11 mouse cellular contexts compared by ENCODE assay signal in genomic region chr6:118626246-118626645, GRCm38 (mm10).
DNase-seq lines count a peak whose midpoint lies in the region; ATAC-seq and TF ChIP-seq lines count a peak whose summit lies in the region.
"Had no signal": no experiment of that assay in that cellular context is flagged by ENCODE, and none has a peak within 500 bp of the region (broad histone marks: within the 10 kb centered on the region; RNA-seq: fewer than 3 reads in every experiment).

No protein-coding gene starts in this region.

- WGBS in hindbrain, embryonic 13.5 days: 52% methylated on average over 4 of the region's 4 CpGs
- 45% methylated on average over 4 of the region's 4 CpGs for WGBS in hindbrain, embryonic 12.5 days
- 54% methylated on average over 4 of the region's 4 CpGs for WGBS in neural tube, embryonic 14.5 days
- 58% methylated on average over 4 of the region's 4 CpGs for WGBS in stomach, postnatal 0 days

- 0 out of 2 replicates have a peak, but pooled peaks cover 4% of the 10 kb centered on the region for H3K27me3 ChIP-seq in hindbrain, embryonic 13.5 days
- no peaks in the 10 kb centered on the region for H3K27me3 ChIP-seq in hindbrain, embryonic 12.5 days
- H3K27me3 ChIP-seq in neural tube, embryonic 14.5 days (ENCODE audit: control insufficient read depth, insufficient read depth, low read length): no peaks in the 10 kb centered on the region
- H3K27me3 ChIP-seq in stomach, postnatal 0 days (ENCODE audit: control insufficient read depth, insufficient read depth, low read length): no peaks in the 10 kb centered on the region
- H3K27me3 ChIP-seq: heart, embryonic 12.5 days; limb, embryonic 15.5 days had no signal

- H3K9me3 ChIP-seq in hindbrain, embryonic 13.5 days: no peaks in the 10 kb centered on the region
- H3K9me3 ChIP-seq in hindbrain, embryonic 12.5 days (replicated peaks): no peaks in the 10 kb centered on the region
- H3K9me3 ChIP-seq in neural tube, embryonic 14.5 days (ENCODE audit: control insufficient read depth, low read length): no peaks in the 10 kb centered on the region
- H3K9me3 ChIP-seq in stomach, postnatal 0 days (ENCODE audit: control insufficient read depth, low read length): no peaks in the 10 kb centered on the region
- H3K9me3 ChIP-seq: heart, embryonic 12.5 days; limb, embryonic 15.5 days had no signal

- H3K9ac ChIP-seq in hindbrain, embryonic 13.5 days: no peak overlapping the region
- H3K9ac ChIP-seq in hindbrain, embryonic 12.5 days: no peak overlapping the region
- H3K9ac ChIP-seq in neural tube, embryonic 14.5 days (replicated peaks; ENCODE audit: low read depth, low read length): no peak overlapping the region
- no peak overlapping the region for H3K9ac ChIP-seq in stomach, postnatal 0 days (ENCODE audit: low read length)
- H3K9ac ChIP-seq: heart, embryonic 12.5 days; limb, embryonic 15.5 days had no signal

- no peak overlapping the region for H3K4me3 ChIP-seq in hindbrain, embryonic 13.5 days
- no peak overlapping the region for H3K4me3 ChIP-seq in hindbrain, embryonic 12.5 days
- no peak overlapping the region for H3K4me3 ChIP-seq in neural tube, embryonic 14.5 days (ENCODE audit: low read depth, low read length)
- H3K4me3 ChIP-seq in stomach, postnatal 0 days (ENCODE audit: low read depth, low read length): no peak overlapping the region
- H3K4me3 ChIP-seq: heart, embryonic 12.5 days; limb, embryonic 15.5 days had no signal

- no peak for DNase-seq in neural tube, embryonic 10.5 days (ENCODE audit: extremely low spot score, low spot score)
- DNase-seq in cerebellum, postnatal 25 days: peak; percentile 46
- no peak for DNase-seq in stomach, postnatal 0 days (ENCODE audit: low spot score)
- no peak for DNase-seq in MN1 (ENCODE audit: low spot score)
- DNase-seq in testis, postnatal 14 days (ENCODE audit: low spot score): no peak

- no peak for TF ChIP-seq EP300 in stomach, postnatal 0 days (optimal IDR thresholded peaks at IDR 0.05)

- H3K4me1 ChIP-seq in hindbrain, embryonic 13.5 days (replicated peaks): no peaks in the 10 kb centered on the region
- no peaks in the 10 kb centered on the region for H3K4me1 ChIP-seq in hindbrain, embryonic 12.5 days
- H3K4me1 ChIP-seq in neural tube, embryonic 14.5 days (ENCODE audit: control insufficient read depth, insufficient read depth, low read length): no peaks in the 10 kb centered on the region
- no peaks in the 10 kb centered on the region for H3K4me1 ChIP-seq in stomach, postnatal 0 days (replicated peaks; ENCODE audit: control insufficient read depth, insufficient read depth)
- H3K4me1 ChIP-seq: heart, embryonic 12.5 days; limb, embryonic 15.5 days had no signal

- peak; percentile 61 for TF ChIP-seq CTCF in stomach, postnatal 0 days (IDR thresholded peaks at IDR 0.05; ENCODE audit: low read depth)

- no peak overlapping the region for H3K4me2 ChIP-seq in hindbrain, embryonic 13.5 days
- no peak overlapping the region for H3K4me2 ChIP-seq in hindbrain, embryonic 12.5 days (replicated peaks)
- no peak overlapping the region for H3K4me2 ChIP-seq in neural tube, embryonic 14.5 days (ENCODE audit: low read depth, low read length)
- H3K4me2 ChIP-seq in stomach, postnatal 0 days (replicated peaks; ENCODE audit: low read depth): no peak overlapping the region
- H3K4me2 ChIP-seq: heart, embryonic 12.5 days; limb, embryonic 15.5 days had no signal

- ATAC-seq in hindbrain, embryonic 13.5 days (ENCODE audit: low FRiP score): peak; percentile 24; the same call in 1 of the 2 replicates
- ATAC-seq in hindbrain, embryonic 12.5 days (ENCODE audit: low FRiP score): no peak
- peak; percentile 21; the same call in 1 of the 2 replicates for ATAC-seq in neural tube, embryonic 14.5 days (ENCODE audit: low read depth)
- ATAC-seq in stomach, postnatal 0 days (ENCODE audit: low FRiP score, low TSS enrichment): no peak
- ATAC-seq: activated CD4-positive, CD25-positive, alpha-beta regulatory T cell, adult 4 months had no signal

- H3K36me3 ChIP-seq in hindbrain, embryonic 13.5 days: peaks cover 17% of the 10 kb centered on the region
- no peaks in the 10 kb centered on the region for H3K36me3 ChIP-seq in hindbrain, embryonic 12.5 days
- no peaks in the 10 kb centered on the region for H3K36me3 ChIP-seq in neural tube, embryonic 14.5 days (ENCODE audit: control insufficient read depth, insufficient read depth, low read length)
- H3K36me3 ChIP-seq in stomach, postnatal 0 days (ENCODE audit: control insufficient read depth, insufficient read depth, low read length): no peaks in the 10 kb centered on the region

- H3K27ac ChIP-seq in hindbrain, embryonic 13.5 days: no peak overlapping the region
- no peak overlapping the region for H3K27ac ChIP-seq in hindbrain, embryonic 12.5 days
- no peak overlapping the region for H3K27ac ChIP-seq in neural tube, embryonic 14.5 days (ENCODE audit: low read depth, low read length)
- H3K27ac ChIP-seq in stomach, postnatal 0 days (replicated peaks): no peak overlapping the region
- H3K27ac ChIP-seq: limb, embryonic 15.5 days had no signal

Comparison
In these comparisons a context has a peak if more than half of its experiments do, and no peak if none do; other contexts are left out.
1. ATAC-seq: peak in hindbrain, embryonic 13.5 days (single experiment) and neural tube, embryonic 14.5 days (single experiment); none in hindbrain, embryonic 12.5 days (single experiment) and stomach, postnatal 0 days (single experiment).
2. DNase-seq: peak in cerebellum, postnatal 25 days (2 of 2); none in neural tube, embryonic 10.5 days (single experiment), stomach, postnatal 0 days (single experiment), MN1 (single experiment) and testis, postnatal 14 days (single experiment).